Mouse (Mus musculus): Measurements from ENCODE around the gene Usp21. TPM values are rescaled to one million over a fixed set of nuclear protein-coding genes. Genes with fewer than 3 reads are reported as not detected.
"Not testable (repeated sequence)": the region's sequence is repeated elsewhere in the genome, so short reads cannot be mapped to it uniquely, and the experiment has no call there.

Usp21 gene
- polyA plus RNA-seq, 1 experiment: 59.0 TPM

GRCm38 (mm10) chr1:171247916-171248315 lies 39.9 kb downstream of the Usp21 start:
- Histone ChIP-seq H3K4me3 (ENCODE audit: insufficient read depth, low read length) (no peak overlapping the region), H3K27ac (ENCODE audit: insufficient read depth, low read length) (peak overlapping the region; percentile 88), H3K4me1 (ENCODE audit: control insufficient read depth, insufficient read depth, low read length) (peaks cover 3% of the 10 kb centered on the region)
- TF ChIP-seq CTCF (IDR thresholded peaks at IDR 0.05; ENCODE audit: borderline replicate concordance, insufficient read depth, low read length) (no peak), POLR2A (IDR thresholded peaks at IDR 0.05; ENCODE audit: low read depth, low read length) (no peak)

- no peak for TF ChIP-seq POLR2A (IDR thresholded peaks at IDR 0.05; ENCODE audit: low read depth, low read length)
- TF ChIP-seq CTCF (IDR thresholded peaks at IDR 0.05; ENCODE audit: borderline replicate concordance, insufficient read depth, low read length): no peak
- H3K4me3 ChIP-seq (ENCODE audit: insufficient read depth, low read length): peak overlapping the region; percentile 20
- H3K27ac ChIP-seq (ENCODE audit: insufficient read depth, low read length): peak overlapping the region; percentile 88
- H3K4me1 ChIP-seq (ENCODE audit: control insufficient read depth, insufficient read depth, low read length): peaks cover 3% of the 10 kb centered on the region
Measured at GRCm38 (mm10) chr1:171247453-171247841, 40.3 kb downstream of the Usp21 start.

GRCm38 (mm10) chr1:171246709-171247452 lies 40.9 kb downstream of the Usp21 start:
- Histone ChIP-seq H3K4me3 (ENCODE audit: insufficient read depth, low read length) (peak overlapping the region; percentile 87), H3K4me1 (ENCODE audit: control insufficient read depth, insufficient read depth, low read length) (peaks cover 3% of the 10 kb centered on the region), H3K27ac (ENCODE audit: insufficient read depth, low read length) (peak overlapping the region; percentile 88)
- peak; percentile 91 for TF ChIP-seq POLR2A (IDR thresholded peaks at IDR 0.05; ENCODE audit: low read depth, low read length)
- 0 out of 2 replicates have a peak, but pooled peaks have one; percentile 21 for TF ChIP-seq CTCF (IDR thresholded peaks at IDR 0.05; ENCODE audit: borderline replicate concordance, insufficient read depth, low read length)

GRCm38 (mm10) chr1:171245353-171245752 lies 42.4 kb downstream of the Usp21 start:
- peaks cover 3% of the 10 kb centered on the region for H3K4me1 ChIP-seq (ENCODE audit: control insufficient read depth, insufficient read depth, low read length)

GRCm38 (mm10) chr1:171241952-171242351 lies 45.8 kb downstream of the Usp21 start:
- H3K4me3 ChIP-seq (ENCODE audit: insufficient read depth, low read length); H3K4me1 ChIP-seq (ENCODE audit: control insufficient read depth, insufficient read depth, low read length); H3K27ac ChIP-seq (ENCODE audit: insufficient read depth, low read length): not testable (repeated sequence)

More at GRCm38 (mm10) chr1:171245353-171245752, 42.4 kb downstream of the Usp21 start:
- Histone ChIP-seq H3K27ac (ENCODE audit: insufficient read depth, low read length) (peak overlapping the region; percentile 37), H3K4me3 (ENCODE audit: insufficient read depth, low read length) (no peak overlapping the region)
- TF ChIP-seq CTCF (IDR thresholded peaks at IDR 0.05; ENCODE audit: borderline replicate concordance, insufficient read depth, low read length) (no peak), POLR2A (IDR thresholded peaks at IDR 0.05; ENCODE audit: low read depth, low read length) (no peak; the same call in 1 of the 2 replicates)

GRCm38 (mm10) chr1:171240911-171241310 lies 46.9 kb downstream of the Usp21 start:
- TF ChIP-seq POLR2A (IDR thresholded peaks at IDR 0.05; ENCODE audit: low read depth, low read length) (no peak), CTCF (IDR thresholded peaks at IDR 0.05; ENCODE audit: borderline replicate concordance, insufficient read depth, low read length) (no peak)
- Histone ChIP-seq H3K4me1 (ENCODE audit: control insufficient read depth, insufficient read depth, low read length) (no peaks in the 10 kb centered on the region; the same call in 1 of the 2 replicates), H3K27ac (ENCODE audit: insufficient read depth, low read length) (no peak overlapping the region), H3K4me3 (ENCODE audit: insufficient read depth, low read length) (no peak overlapping the region)

- TF ChIP-seq CTCF (IDR thresholded peaks at IDR 0.05; ENCODE audit: borderline replicate concordance, insufficient read depth, low read length): no peak
- no peak for TF ChIP-seq POLR2A (IDR thresholded peaks at IDR 0.05; ENCODE audit: low read depth, low read length)
- no peak overlapping the region for H3K4me3 ChIP-seq (ENCODE audit: insufficient read depth, low read length)
- H3K4me1 ChIP-seq (ENCODE audit: control insufficient read depth, insufficient read depth, low read length): no peaks in the 10 kb centered on the region
- no peak overlapping the region for H3K27ac ChIP-seq (ENCODE audit: insufficient read depth, low read length)
Measured at GRCm38 (mm10) chr1:171239992-171240744, 47.6 kb downstream of the Usp21 start.

- Histone ChIP-seq H3K4me3 (ENCODE audit: insufficient read depth, low read length) (no peak overlapping the region), H3K4me1 (ENCODE audit: control insufficient read depth, insufficient read depth, low read length) (no peaks in the 10 kb centered on the region)
- TF ChIP-seq POLR2A (IDR thresholded peaks at IDR 0.05; ENCODE audit: low read depth, low read length): no peak
- peak; percentile 82 for TF ChIP-seq CTCF (IDR thresholded peaks at IDR 0.05; ENCODE audit: borderline replicate concordance, insufficient read depth, low read length)
Measured at GRCm38 (mm10) chr1:171238463-171238862, 49.3 kb downstream of the Usp21 start.

GRCm38 (mm10) chr1:171237438-171237837 lies 50.4 kb downstream of the Usp21 start:
- no peaks in the 10 kb centered on the region for H3K4me1 ChIP-seq (ENCODE audit: control insufficient read depth, insufficient read depth, low read length)
- no peak overlapping the region for H3K27ac ChIP-seq (ENCODE audit: insufficient read depth, low read length)
- TF ChIP-seq POLR2A (IDR thresholded peaks at IDR 0.05; ENCODE audit: low read depth, low read length) (no peak), CTCF (IDR thresholded peaks at IDR 0.05; ENCODE audit: borderline replicate concordance, insufficient read depth, low read length) (no peak)
- no peak overlapping the region for H3K4me3 ChIP-seq (ENCODE audit: insufficient read depth, low read length)

More at GRCm38 (mm10) chr1:171238463-171238862, 49.3 kb downstream of the Usp21 start:
- H3K27ac ChIP-seq (ENCODE audit: insufficient read depth, low read length): no peak overlapping the region

- TF ChIP-seq POLR2A (IDR thresholded peaks at IDR 0.05; ENCODE audit: low read depth, low read length): no peak
- no peak for TF ChIP-seq CTCF (IDR thresholded peaks at IDR 0.05; ENCODE audit: borderline replicate concordance, insufficient read depth, low read length)
Measured at GRCm38 (mm10) chr1:171235791-171236190, 52.0 kb downstream of the Usp21 start.

More at GRCm38 (mm10) chr1:171235791-171236190, 52.0 kb downstream of the Usp21 start:
- Histone ChIP-seq H3K4me3 (ENCODE audit: insufficient read depth, low read length) (no peak overlapping the region), H3K27ac (ENCODE audit: insufficient read depth, low read length) (no peak overlapping the region), H3K4me1 (ENCODE audit: control insufficient read depth, insufficient read depth, low read length) (no peaks in the 10 kb centered on the region)

Measured in embryonic fibroblast, embryonic 13.5 days (primary cell).